Mouse (Mus musculus): ENCODE data around the gene Arhgap10. TPM values are rescaled to one million over a fixed set of nuclear protein-coding genes. Genes with fewer than 3 reads are reported as not detected.

The Arhgap10 gene
- polyA plus RNA-seq, 1 experiment from 2014 or later: 28.9 TPM

GRCm38 (mm10) chr8:77284473-77284872 is 233.3 kb downstream of the Arhgap10 start:
- H3K27ac ChIP-seq (ENCODE audit: low read length): no peak overlapping the region
- H3K27me3 ChIP-seq (replicated peaks; ENCODE audit: control insufficient read depth, insufficient read depth, low read length): no peaks in the 10 kb centered on the region
- ATAC-seq: no peak
- no peak overlapping the region for H3K9ac ChIP-seq (ENCODE audit: low read depth, low read length)
- H3K4me1 ChIP-seq (ENCODE audit: control insufficient read depth, insufficient read depth, low read length): no peaks in the 10 kb centered on the region
- H3K36me3 ChIP-seq (ENCODE audit: control insufficient read depth, insufficient read depth, low read length): no peaks in the 10 kb centered on the region
- no peak overlapping the region for H3K4me3 ChIP-seq (ENCODE audit: low read length)
- H3K9me3 ChIP-seq (ENCODE audit: control insufficient read depth, low read length): no peaks in the 10 kb centered on the region
- WGBS: 92% methylated on average over 3 of the region's 3 CpGs
- no peak overlapping the region for H3K4me2 ChIP-seq (ENCODE audit: low read depth, low read length)

- Histone ChIP-seq H3K27ac (ENCODE audit: low read length) (no peak overlapping the region), H3K4me1 (ENCODE audit: control insufficient read depth, insufficient read depth, low read length) (no peaks in the 10 kb centered on the region), H3K4me3 (ENCODE audit: low read length) (no peak overlapping the region), H3K9ac (ENCODE audit: low read depth, low read length) (no peak overlapping the region), H3K27me3 (replicated peaks; ENCODE audit: control insufficient read depth, insufficient read depth, low read length) (no peaks in the 10 kb centered on the region), H3K4me2 (ENCODE audit: low read depth, low read length) (no peak overlapping the region), H3K36me3 (ENCODE audit: control insufficient read depth, insufficient read depth, low read length) (no peaks in the 10 kb centered on the region), H3K9me3 (ENCODE audit: control insufficient read depth, low read length) (no peaks in the 10 kb centered on the region)
- ATAC-seq: no peak
- 80% methylated on average over 7 of the region's 7 CpGs for WGBS
Observed at GRCm38 (mm10) chr8:77282605-77283236, 235.0 kb downstream of the Arhgap10 start.

GRCm38 (mm10) chr8:77279977-77280376 is 237.8 kb downstream of the Arhgap10 start:
- WGBS: 56% methylated on average over 3 of the region's 3 CpGs
- Histone ChIP-seq H3K4me3 (ENCODE audit: low read length) (no peak overlapping the region), H3K9ac (ENCODE audit: low read depth, low read length) (no peak overlapping the region), H3K9me3 (ENCODE audit: control insufficient read depth, low read length) (no peaks in the 10 kb centered on the region), H3K27ac (ENCODE audit: low read length) (no peak overlapping the region), H3K4me1 (ENCODE audit: control insufficient read depth, insufficient read depth, low read length) (no peaks in the 10 kb centered on the region), H3K4me2 (ENCODE audit: low read depth, low read length) (no peak overlapping the region), H3K36me3 (ENCODE audit: control insufficient read depth, insufficient read depth, low read length) (no peaks in the 10 kb centered on the region), H3K27me3 (replicated peaks; ENCODE audit: control insufficient read depth, insufficient read depth, low read length) (no peaks in the 10 kb centered on the region)
- no peak for ATAC-seq

- Histone ChIP-seq H3K4me3 (ENCODE audit: low read length) (no peak overlapping the region), H3K9ac (ENCODE audit: low read depth, low read length) (no peak overlapping the region), H3K27ac (ENCODE audit: low read length) (no peak overlapping the region), H3K27me3 (replicated peaks; ENCODE audit: control insufficient read depth, insufficient read depth, low read length) (no peaks in the 10 kb centered on the region), H3K4me1 (ENCODE audit: control insufficient read depth, insufficient read depth, low read length) (no peaks in the 10 kb centered on the region), H3K4me2 (ENCODE audit: low read depth, low read length) (no peak overlapping the region), H3K36me3 (ENCODE audit: control insufficient read depth, insufficient read depth, low read length) (no peaks in the 10 kb centered on the region), H3K9me3 (ENCODE audit: control insufficient read depth, low read length) (no peaks in the 10 kb centered on the region)
- ATAC-seq: no peak
- 91% methylated on average over 4 of the region's 4 CpGs for WGBS
Observed at GRCm38 (mm10) chr8:77278246-77278645, 239.5 kb downstream of the Arhgap10 start.

GRCm38 (mm10) chr8:77276827-77277226 is 240.9 kb downstream of the Arhgap10 start:
- Histone ChIP-seq H3K4me1 (ENCODE audit: control insufficient read depth, insufficient read depth, low read length) (no peaks in the 10 kb centered on the region), H3K4me2 (ENCODE audit: low read depth, low read length) (no peak overlapping the region), H3K36me3 (ENCODE audit: control insufficient read depth, insufficient read depth, low read length) (peaks cover 4% of the 10 kb centered on the region; the same call in 1 of the 2 replicates), H3K9me3 (ENCODE audit: control insufficient read depth, low read length) (no peaks in the 10 kb centered on the region), H3K27me3 (replicated peaks; ENCODE audit: control insufficient read depth, insufficient read depth, low read length) (no peaks in the 10 kb centered on the region), H3K9ac (ENCODE audit: low read depth, low read length) (no peak overlapping the region), H3K27ac (ENCODE audit: low read length) (no peak overlapping the region), H3K4me3 (ENCODE audit: low read length) (no peak overlapping the region)
- 78% methylated on average over 10 of the region's 10 CpGs for WGBS
- no peak for ATAC-seq

GRCm38 (mm10) chr8:77275571-77275970 is 242.2 kb downstream of the Arhgap10 start:
- Histone ChIP-seq H3K9ac (ENCODE audit: low read depth, low read length) (no peak overlapping the region), H3K4me2 (ENCODE audit: low read depth, low read length) (no peak overlapping the region), H3K4me1 (ENCODE audit: control insufficient read depth, insufficient read depth, low read length) (no peaks in the 10 kb centered on the region), H3K4me3 (ENCODE audit: low read length) (no peak overlapping the region), H3K27ac (ENCODE audit: low read length) (no peak overlapping the region), H3K27me3 (replicated peaks; ENCODE audit: control insufficient read depth, insufficient read depth, low read length) (no peaks in the 10 kb centered on the region), H3K36me3 (ENCODE audit: control insufficient read depth, insufficient read depth, low read length) (peaks cover 10% of the 10 kb centered on the region; the same call in 1 of the 2 replicates), H3K9me3 (ENCODE audit: control insufficient read depth, low read length) (no peaks in the 10 kb centered on the region)
- WGBS: 87% methylated on average over 5 of the region's 5 CpGs
- no peak for ATAC-seq

GRCm38 (mm10) chr8:77272136-77272535 is 245.6 kb downstream of the Arhgap10 start:
- no peak overlapping the region for H3K4me2 ChIP-seq (ENCODE audit: low read depth, low read length)
- H3K36me3 ChIP-seq (ENCODE audit: control insufficient read depth, insufficient read depth, low read length): peaks cover 18% of the 10 kb centered on the region
- WGBS: 89% methylated on average over 6 of the region's 6 CpGs
- 0 out of 2 replicates have a peak, but pooled peaks cover 2% of the 10 kb centered on the region for H3K4me1 ChIP-seq (ENCODE audit: control insufficient read depth, insufficient read depth, low read length)
- ATAC-seq: no peak
- no peaks in the 10 kb centered on the region for H3K27me3 ChIP-seq (replicated peaks; ENCODE audit: control insufficient read depth, insufficient read depth, low read length)
- H3K4me3 ChIP-seq (ENCODE audit: low read length): no peak overlapping the region
- H3K9ac ChIP-seq (ENCODE audit: low read depth, low read length): no peak overlapping the region
- H3K27ac ChIP-seq (ENCODE audit: low read length): no peak overlapping the region
- no peaks in the 10 kb centered on the region for H3K9me3 ChIP-seq (ENCODE audit: control insufficient read depth, low read length)

GRCm38 (mm10) chr8:77267941-77268405 is 249.8 kb downstream of the Arhgap10 start:
- Histone ChIP-seq H3K4me3 (ENCODE audit: low read length) (no peak overlapping the region), H3K4me1 (ENCODE audit: control insufficient read depth, insufficient read depth, low read length) (peaks cover 6% of the 10 kb centered on the region; the same call in 1 of the 2 replicates), H3K27ac (ENCODE audit: low read length) (no peak overlapping the region), H3K9me3 (ENCODE audit: control insufficient read depth, low read length) (no peaks in the 10 kb centered on the region), H3K4me2 (ENCODE audit: low read depth, low read length) (no peak overlapping the region), H3K27me3 (replicated peaks; ENCODE audit: control insufficient read depth, insufficient read depth, low read length) (no peaks in the 10 kb centered on the region), H3K36me3 (ENCODE audit: control insufficient read depth, insufficient read depth, low read length) (peaks cover 18% of the 10 kb centered on the region), H3K9ac (ENCODE audit: low read depth, low read length) (no peak overlapping the region)
- 45% methylated on average over 1 of the region's 1 CpGs for WGBS
- ATAC-seq: no peak

GRCm38 (mm10) chr8:77262216-77263009 is 255.3 kb downstream of the Arhgap10 start:
- Histone ChIP-seq H3K9me3 (ENCODE audit: control insufficient read depth, low read length) (no peaks in the 10 kb centered on the region), H3K4me1 (ENCODE audit: control insufficient read depth, insufficient read depth, low read length) (peaks cover 8% of the 10 kb centered on the region), H3K27ac (ENCODE audit: low read length) (no peak overlapping the region), H3K4me2 (ENCODE audit: low read depth, low read length) (no peak overlapping the region), H3K36me3 (ENCODE audit: control insufficient read depth, insufficient read depth, low read length) (peaks cover 4% of the 10 kb centered on the region), H3K27me3 (replicated peaks; ENCODE audit: control insufficient read depth, insufficient read depth, low read length) (no peaks in the 10 kb centered on the region), H3K9ac (ENCODE audit: low read depth, low read length) (no peak overlapping the region), H3K4me3 (ENCODE audit: low read length) (no peak overlapping the region)
- no peak for ATAC-seq
- WGBS: 65% methylated on average over 12 of the region's 12 CpGs

All from intestine, embryonic 16.5 days (tissue).